Mouse (Mus musculus): ENCODE data around the gene Cyp17a1. TPM values are rescaled to one million over a fixed set of nuclear protein-coding genes. Genes with fewer than 3 reads are reported as not detected.

Gene Cyp17a1
- polyA plus RNA-seq, 1 experiment: not detected

GRCm38 (mm10) chr19:46656151-46656840, 16.7 kb downstream of the Cyp17a1 start:
- no peak for TF ChIP-seq GATA1 (IDR thresholded peaks at IDR 0.05; ENCODE audit: low read length)

- no peak for TF ChIP-seq GATA1 (IDR thresholded peaks at IDR 0.05; ENCODE audit: low read length)
Observed at GRCm38 (mm10) chr19:46655626-46656025, 17.3 kb downstream of the Cyp17a1 start.

- no peak for TF ChIP-seq GATA1 (IDR thresholded peaks at IDR 0.05; ENCODE audit: low read length)
Observed at GRCm38 (mm10) chr19:46653616-46654235, 19.2 kb downstream of the Cyp17a1 start.

GRCm38 (mm10) chr19:46653188-46653587, 19.8 kb downstream of the Cyp17a1 start:
- no peak for TF ChIP-seq GATA1 (IDR thresholded peaks at IDR 0.05; ENCODE audit: low read length)

GRCm38 (mm10) chr19:46648565-46648964, 24.4 kb downstream of the Cyp17a1 start:
- no peak for TF ChIP-seq GATA1 (IDR thresholded peaks at IDR 0.05; ENCODE audit: low read length)

- no peak for TF ChIP-seq GATA1 (IDR thresholded peaks at IDR 0.05; ENCODE audit: low read length)
Observed at GRCm38 (mm10) chr19:46647850-46648249, 25.1 kb downstream of the Cyp17a1 start.

- TF ChIP-seq GATA1 (IDR thresholded peaks at IDR 0.05; ENCODE audit: low read length): no peak
Observed at GRCm38 (mm10) chr19:46647254-46647653, 25.7 kb downstream of the Cyp17a1 start.

- no peak for TF ChIP-seq GATA1 (IDR thresholded peaks at IDR 0.05; ENCODE audit: low read length)
Observed at GRCm38 (mm10) chr19:46646041-46646481, 26.9 kb downstream of the Cyp17a1 start.

GRCm38 (mm10) chr19:46644793-46645602, 28.0 kb downstream of the Cyp17a1 start:
- TF ChIP-seq GATA1 (IDR thresholded peaks at IDR 0.05; ENCODE audit: low read length): no peak

- no peak for TF ChIP-seq GATA1 (IDR thresholded peaks at IDR 0.05; ENCODE audit: low read length)
Observed at GRCm38 (mm10) chr19:46644343-46644792, 28.6 kb downstream of the Cyp17a1 start.

- no peak for TF ChIP-seq GATA1 (IDR thresholded peaks at IDR 0.05; ENCODE audit: low read length)
Observed at GRCm38 (mm10) chr19:46643236-46643635, 29.7 kb downstream of the Cyp17a1 start.

GRCm38 (mm10) chr19:46642136-46642753, 30.7 kb downstream of the Cyp17a1 start:
- no peak for TF ChIP-seq GATA1 (IDR thresholded peaks at IDR 0.05; ENCODE audit: low read length)

- no peak for TF ChIP-seq GATA1 (IDR thresholded peaks at IDR 0.05; ENCODE audit: low read length)
Observed at GRCm38 (mm10) chr19:46641420-46642085, 31.4 kb downstream of the Cyp17a1 start.

- no peak for TF ChIP-seq GATA1 (IDR thresholded peaks at IDR 0.05; ENCODE audit: low read length)
Observed at GRCm38 (mm10) chr19:46640780-46641179, 32.2 kb downstream of the Cyp17a1 start.

GRCm38 (mm10) chr19:46639496-46639895, 33.5 kb downstream of the Cyp17a1 start:
- no peak for TF ChIP-seq GATA1 (IDR thresholded peaks at IDR 0.05; ENCODE audit: low read length)
